Mouse (Mus musculus) urinary bladder, adult 18-20 months (tissue): ENCODE results near the gene Plxna3.

Source experiments
- DNase-seq, 2 experiments: peaks; one replicate each; pipeline ENCODE4 v3.0.0; 2022; ENCODE audit warnings: low spot score in 2 of 2, mixed read lengths in 2 of 2

Plxna3 gene

GRCm38 (mm10) chrX:74368209-74368909 lies 39.5 kb downstream of the Plxna3 start:
- peak; percentile 54 to 68 for DNase-seq

GRCm38 (mm10) chrX:74372888-74373549 lies 44.2 kb downstream of the Plxna3 start, which contains the start of the genes Ubl4a and Slc10a3:
Ubl4a (minus strand) TSS chrX:74373218.
Slc10a3 (minus strand) TSS chrX:74373349.
- peak; percentile 58 to 81 for DNase-seq

DNA sequence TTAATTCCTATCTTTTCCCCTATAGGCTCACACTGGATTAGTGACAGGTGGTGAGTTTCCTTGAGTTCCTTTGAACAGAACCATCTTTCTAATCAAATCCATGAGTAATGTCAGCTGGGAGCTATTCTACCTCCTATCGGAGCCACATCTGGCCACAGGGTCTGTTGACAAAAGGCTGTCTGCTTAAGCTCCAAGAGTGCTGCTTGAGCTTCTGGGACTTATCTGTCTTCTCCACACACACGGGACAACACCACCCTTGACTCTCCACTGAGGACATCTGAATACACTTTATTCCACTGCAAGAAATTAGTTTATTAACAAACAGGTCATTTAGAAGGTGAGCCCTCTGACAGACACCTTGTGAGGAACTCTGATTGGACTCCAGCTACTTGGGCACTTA lies 55.6 kb downstream of the Plxna3 start:
- no peak for DNase-seq

GRCm38 (mm10) chrX:74388153-74388552 lies 59.3 kb downstream of the Plxna3 start:
- no peak for DNase-seq

DNA sequence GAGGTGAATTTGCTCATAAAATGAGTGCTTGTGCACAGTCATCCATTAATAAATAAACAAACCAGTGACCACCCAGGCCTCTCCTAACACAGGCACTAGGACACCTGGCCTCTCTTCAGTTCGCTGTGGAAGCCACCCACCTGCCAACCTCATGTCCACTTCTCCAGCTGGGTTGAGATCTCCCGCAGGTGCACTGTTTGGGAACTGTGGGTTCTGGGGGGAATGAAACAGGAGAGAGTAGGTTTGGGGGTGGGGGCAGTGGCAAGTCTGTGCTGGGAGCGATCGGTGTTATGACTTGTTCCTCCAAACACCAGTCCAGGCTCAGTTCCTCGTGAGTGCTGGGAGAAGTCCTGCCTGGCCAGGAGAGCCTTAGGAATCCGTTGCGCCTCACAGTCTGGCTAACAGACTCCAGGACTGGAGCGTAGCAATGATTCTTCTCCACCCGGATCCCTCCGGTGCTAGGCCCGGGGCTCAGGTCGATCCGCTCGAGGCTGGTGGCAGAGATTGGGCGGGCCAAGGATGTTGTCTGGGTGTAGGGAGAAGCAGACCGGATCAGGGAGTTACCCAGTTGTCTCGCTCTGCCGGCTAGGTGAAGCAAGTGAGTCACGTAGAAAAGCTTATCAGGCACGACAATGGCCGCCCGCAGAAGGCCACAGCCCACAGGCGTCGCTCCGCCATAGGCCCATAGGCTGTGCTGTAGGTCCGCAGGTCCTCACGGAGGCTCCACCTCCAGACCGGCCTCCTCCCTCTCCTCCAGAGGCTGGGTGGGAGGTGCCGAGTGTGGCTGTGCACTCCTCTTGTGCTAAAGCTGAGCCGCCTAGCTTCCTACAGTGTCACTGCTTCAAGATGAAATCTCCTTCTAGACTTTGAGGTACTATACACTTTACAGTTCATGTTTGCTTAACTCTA lies 63.9 kb downstream of the Plxna3 start, which contains the start of the genes Fam3a and Ikbkg:
Gene Fam3a, minus strand, starts transcription at position 738 of the 909 bp plus-strand sequence.
Gene Ikbkg, plus strand, starts transcription at position 756 of the 909 bp plus-strand sequence.
- DNase-seq: peak; percentile 53 to 77
